Mouse (Mus musculus): Measurements from ENCODE around the gene Flt3. TPM values are rescaled to one million over a fixed set of nuclear protein-coding genes. Genes with fewer than 3 reads are reported as not detected.

The Flt3 gene
- total and polyA plus RNA-seq, 2 experiments from 2014 or later, result 0.68 to 0.86 TPM

DNA sequence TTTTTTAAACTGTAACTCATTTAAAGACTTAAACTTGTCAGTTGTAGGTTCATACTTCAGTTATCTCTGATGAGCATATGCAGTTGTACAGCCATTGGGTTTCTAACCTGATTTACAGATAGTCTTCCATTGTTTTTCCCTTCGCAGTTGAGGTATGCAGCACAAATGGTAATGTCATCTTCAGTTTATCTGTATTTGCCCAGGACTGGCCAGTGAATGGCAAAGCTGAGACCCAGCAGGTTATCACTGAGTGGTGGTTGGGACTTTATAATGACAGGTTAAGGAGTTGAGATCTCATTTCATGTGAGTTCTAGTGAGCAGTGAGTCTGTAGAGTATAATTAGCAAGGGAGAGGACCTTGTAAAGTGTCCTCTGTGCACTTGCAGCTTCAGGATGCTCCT, 41.7 kb upstream of the Flt3 start:
- H3K9me3 ChIP-seq (ENCODE audit: low read length), result no peaks in the 10 kb centered on the region
- no peaks in the 10 kb centered on the region for H3K36me3 ChIP-seq (ENCODE audit: insufficient read depth)
- peaks cover 15% of the 10 kb centered on the region; the same call in 1 of the 2 replicates for H3K4me1 ChIP-seq (ENCODE audit: insufficient read depth)
- ATAC-seq, result no peak
- WGBS, result 93% methylated on average over 1 of the region's 1 CpGs
- no peak overlapping the region for H3K9ac ChIP-seq
- H3K27me3 ChIP-seq (ENCODE audit: insufficient read depth, low read length), result no peaks in the 10 kb centered on the region
- H3K27ac ChIP-seq (ENCODE audit: low read depth, low read length), result no peak overlapping the region
- TF ChIP-seq CTCF (IDR thresholded peaks at IDR 0.05; ENCODE audit: low read depth), result no peak
- no peak overlapping the region for H3K4me3 ChIP-seq (ENCODE audit: low read depth, low read length)
- no peak overlapping the region for H3K4me2 ChIP-seq (ENCODE audit: low read depth)
- DNase-seq, result no peak

DNA sequence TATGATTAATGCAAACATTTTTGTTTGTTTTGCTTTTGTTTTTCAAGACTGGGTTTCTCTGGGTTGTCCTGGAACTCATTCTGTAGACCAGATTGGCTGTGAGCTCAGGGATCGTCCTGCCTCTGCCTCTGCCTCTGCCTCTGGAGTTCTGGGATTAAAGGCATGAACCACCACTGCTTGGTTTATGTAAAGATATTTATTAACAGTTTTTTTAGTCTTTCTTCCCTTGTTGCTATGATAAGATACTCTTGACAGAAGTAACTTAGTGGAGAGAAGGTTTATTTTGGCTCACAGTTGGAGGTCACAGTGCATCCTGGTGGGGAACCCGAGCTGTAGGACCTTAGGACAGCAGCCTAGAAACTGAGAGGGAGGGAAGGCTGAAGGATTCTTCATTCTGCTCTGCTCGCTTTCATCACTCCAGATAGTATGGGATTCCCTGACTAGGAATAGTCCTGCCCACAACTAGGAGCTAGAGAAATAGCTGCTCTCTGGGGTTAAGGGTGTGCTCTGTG, 40.8 kb upstream of the Flt3 start:
- Histone ChIP-seq H3K36me3 (ENCODE audit: insufficient read depth) (no peaks in the 10 kb centered on the region), H3K4me2 (ENCODE audit: low read depth) (no peak overlapping the region), H3K9ac (no peak overlapping the region), H3K27me3 (ENCODE audit: insufficient read depth, low read length) (no peaks in the 10 kb centered on the region), H3K4me1 (ENCODE audit: insufficient read depth) (peaks cover 24% of the 10 kb centered on the region), H3K4me3 (ENCODE audit: low read depth, low read length) (no peak overlapping the region), H3K27ac (ENCODE audit: low read depth, low read length) (no peak overlapping the region), H3K9me3 (ENCODE audit: low read length) (no peaks in the 10 kb centered on the region)
- 87% methylated on average over 3 of the region's 3 CpGs for WGBS
- ATAC-seq (no peak), DNase-seq (no peak)
- TF ChIP-seq CTCF (IDR thresholded peaks at IDR 0.05; ENCODE audit: low read depth), result no peak

DNA sequence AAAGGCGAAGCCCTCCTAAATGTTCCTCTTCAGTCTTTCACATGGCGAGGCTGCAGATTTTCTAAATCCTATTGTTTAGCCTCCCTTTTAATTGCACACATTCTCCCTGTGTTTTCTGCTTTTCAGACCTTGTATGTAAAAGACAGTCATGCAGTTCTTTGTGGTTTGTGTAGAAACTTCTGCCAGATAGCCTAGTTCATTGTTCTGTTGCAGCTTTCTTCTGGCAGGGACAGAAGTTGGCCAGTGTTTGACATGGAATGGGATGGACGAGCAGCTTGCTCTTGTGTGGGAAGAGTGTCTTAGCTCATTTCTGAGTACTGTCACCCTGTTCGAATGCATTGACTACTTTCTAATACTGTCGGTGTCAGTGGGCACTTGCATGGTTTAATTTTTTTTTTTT, 36.2 kb upstream of the Flt3 start:
- H3K4me1 ChIP-seq (ENCODE audit: insufficient read depth), result peaks cover 30% of the 10 kb centered on the region
- DNase-seq, result no peak

GRCm38 (mm10) chr5:147435751-147436150, 35.5 kb upstream of the Flt3 start:
- no peak for DNase-seq
- 74% methylated on average over 2 of the region's 2 CpGs for WGBS
- no peak overlapping the region for H3K27ac ChIP-seq (ENCODE audit: low read depth, low read length)
- ATAC-seq, result no peak
- no peaks in the 10 kb centered on the region for H3K27me3 ChIP-seq (ENCODE audit: insufficient read depth, low read length)
- no peak overlapping the region for H3K9ac ChIP-seq
- H3K9me3 ChIP-seq (ENCODE audit: low read length), result no peaks in the 10 kb centered on the region
- H3K4me3 ChIP-seq (ENCODE audit: low read depth, low read length), result no peak overlapping the region
- H3K4me2 ChIP-seq (ENCODE audit: low read depth), result no peak overlapping the region
- H3K4me1 ChIP-seq (ENCODE audit: insufficient read depth), result peaks cover 30% of the 10 kb centered on the region
- no peaks in the 10 kb centered on the region for H3K36me3 ChIP-seq (ENCODE audit: insufficient read depth)
- TF ChIP-seq CTCF (IDR thresholded peaks at IDR 0.05; ENCODE audit: low read depth), result no peak

More for the DNA sequence above, 36.2 kb upstream of the Flt3 start:
- H3K27ac ChIP-seq (ENCODE audit: low read depth, low read length), result no peak overlapping the region
- no peak overlapping the region for H3K4me2 ChIP-seq (ENCODE audit: low read depth)
- no peak overlapping the region for H3K4me3 ChIP-seq (ENCODE audit: low read depth, low read length)
- H3K27me3 ChIP-seq (ENCODE audit: insufficient read depth, low read length), result no peaks in the 10 kb centered on the region
- H3K9me3 ChIP-seq (ENCODE audit: low read length), result no peaks in the 10 kb centered on the region
- H3K9ac ChIP-seq, result no peak overlapping the region
- ATAC-seq, result no peak
- no peaks in the 10 kb centered on the region for H3K36me3 ChIP-seq (ENCODE audit: insufficient read depth)
- WGBS, result 34% methylated on average over 5 of the region's 5 CpGs
- TF ChIP-seq CTCF (IDR thresholded peaks at IDR 0.05; ENCODE audit: low read depth), result no peak

- no peak for TF ChIP-seq CTCF (IDR thresholded peaks at IDR 0.05; ENCODE audit: low read depth)
- ATAC-seq (no peak), DNase-seq (no peak)
- no peaks in the 10 kb centered on the region for H3K9me3 ChIP-seq (ENCODE audit: low read length)
- H3K4me2 ChIP-seq (ENCODE audit: low read depth), result no peak overlapping the region
- H3K27ac ChIP-seq (ENCODE audit: low read depth, low read length), result no peak overlapping the region
- no peaks in the 10 kb centered on the region for H3K36me3 ChIP-seq (ENCODE audit: insufficient read depth)
- H3K4me1 ChIP-seq (ENCODE audit: insufficient read depth), result peaks cover 30% of the 10 kb centered on the region
- no peak overlapping the region for H3K9ac ChIP-seq
- H3K27me3 ChIP-seq (ENCODE audit: insufficient read depth, low read length), result no peaks in the 10 kb centered on the region
- no peak overlapping the region for H3K4me3 ChIP-seq (ENCODE audit: low read depth, low read length)
- 39% methylated on average over 4 of the region's 4 CpGs for WGBS
These were observed 34.9 kb upstream of the Flt3 start for GRCm38 (mm10) chr5:147435224-147435623.

GRCm38 (mm10) chr5:147432927-147433326, 32.6 kb upstream of the Flt3 start:
- no peak overlapping the region for H3K9ac ChIP-seq
- no peak overlapping the region for H3K4me2 ChIP-seq (ENCODE audit: low read depth)
- H3K4me3 ChIP-seq (ENCODE audit: low read depth, low read length), result no peak overlapping the region
- 93% methylated on average over 8 of the region's 8 CpGs for WGBS
- DNase-seq, result no peak
- H3K36me3 ChIP-seq (ENCODE audit: insufficient read depth), result no peaks in the 10 kb centered on the region
- no peak for TF ChIP-seq CTCF (IDR thresholded peaks at IDR 0.05; ENCODE audit: low read depth)
- ATAC-seq, result no peak
- H3K27ac ChIP-seq (ENCODE audit: low read depth, low read length), result no peak overlapping the region
- H3K27me3 ChIP-seq (ENCODE audit: insufficient read depth, low read length), result no peaks in the 10 kb centered on the region
- H3K4me1 ChIP-seq (ENCODE audit: insufficient read depth), result peaks cover 26% of the 10 kb centered on the region
- H3K9me3 ChIP-seq (ENCODE audit: low read length), result no peaks in the 10 kb centered on the region

DNA sequence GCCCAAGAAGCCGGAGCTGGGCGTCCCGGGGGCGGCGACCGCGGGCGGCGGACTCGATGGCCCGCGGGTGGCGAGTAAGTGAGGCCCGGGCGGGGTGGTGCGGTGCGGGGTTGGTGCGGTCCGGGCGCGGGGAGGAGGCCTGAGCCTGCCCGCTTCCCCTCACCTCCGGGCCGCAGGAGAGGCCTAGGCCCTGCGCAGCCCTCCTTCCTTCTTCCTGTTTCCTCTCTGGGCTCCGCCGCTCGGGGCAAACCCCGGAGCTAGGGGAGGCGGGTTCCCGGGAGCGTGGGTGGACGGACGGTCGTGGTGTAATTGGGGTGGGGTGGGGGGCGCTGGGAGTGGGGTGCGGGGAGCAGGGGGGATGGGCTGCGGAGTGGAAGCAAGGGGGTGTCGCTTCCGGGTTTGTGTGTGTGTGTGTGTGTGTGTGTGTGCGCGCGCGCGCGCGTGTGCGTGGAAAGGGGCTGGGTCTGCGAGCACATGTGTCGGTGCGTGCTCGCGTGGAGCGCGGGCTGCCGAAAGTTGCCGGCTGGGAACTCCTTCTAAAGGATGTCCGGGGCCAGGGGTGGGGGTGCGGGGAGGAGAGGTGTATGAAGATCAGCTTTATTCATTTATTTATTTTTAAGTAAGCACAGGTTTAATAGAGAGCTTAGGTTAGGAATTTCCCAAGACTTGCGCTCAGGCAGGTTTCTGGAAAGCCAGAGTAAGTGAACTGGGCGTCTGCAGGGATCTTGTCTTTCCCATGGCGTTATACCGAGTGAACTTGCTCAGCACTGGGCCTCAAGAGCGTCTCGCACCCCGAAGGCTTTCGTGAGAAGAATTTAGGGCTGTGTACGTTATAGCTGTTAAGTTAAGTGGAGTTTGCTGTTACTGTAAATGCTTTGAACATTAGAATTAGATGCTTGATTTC, 30.9 kb upstream of the Flt3 start:
- H3K4me2 ChIP-seq (ENCODE audit: low read depth), result peak overlapping the region; percentile 80
- peak; percentile 81 for DNase-seq
- peak overlapping the region; percentile 91 for H3K9ac ChIP-seq
- peak overlapping the region; percentile 95 for H3K4me3 ChIP-seq (ENCODE audit: low read depth, low read length)
- ATAC-seq, result peak; percentile 80
- H3K36me3 ChIP-seq (ENCODE audit: insufficient read depth), result no peaks in the 10 kb centered on the region
- H3K9me3 ChIP-seq (ENCODE audit: low read length), result no peaks in the 10 kb centered on the region
- peak overlapping the region; percentile 97 for H3K27ac ChIP-seq (ENCODE audit: low read depth, low read length)
- H3K4me1 ChIP-seq (ENCODE audit: insufficient read depth), result peaks cover 13% of the 10 kb centered on the region
- 1% methylated on average over 52 of the region's 68 CpGs for WGBS
- H3K27me3 ChIP-seq (ENCODE audit: insufficient read depth, low read length), result no peaks in the 10 kb centered on the region
- TF ChIP-seq CTCF (IDR thresholded peaks at IDR 0.05; ENCODE audit: low read depth), result no peak

All from forebrain, postnatal 0 days (tissue).